Mouse (Mus musculus) Patski (cell line): ENCODE measurements around the gene Glrx3. TPM values are rescaled to one million over a fixed set of nuclear protein-coding genes. Genes with fewer than 3 reads are reported as not detected.

Source experiments
- ATAC-seq: fragments of 100-300 bp; one replicate; pipeline ENCODE4 v1.8.0; 2021
- CTCF ChIA-PET: fragments of 350-600 bp; sonication (Branson Sonifier 250); formaldehyde crosslinking; loops from one replicate; lab custom pipeline; 2022; ENCODE audit warnings: inconsistent platforms; lab: Charles Lee
- POLR2A ChIA-PET: fragments of 350-600 bp; sonication (Branson Sonifier 250); formaldehyde crosslinking; loops from one replicate; lab custom pipeline; 2022; ENCODE audit warnings: antibody characterized with exemption, inconsistent platforms; lab: Charles Lee
- DNase-seq: peaks from one replicate; pipeline ENCODE4 v3.0.0-alpha.2; 2011; ENCODE audit warnings: low read depth, low spot score
- H3K27me3 ChIP-seq: fragments of 371-371 bp; one replicate; pipeline ENCODE4 v1.5.1; 2021
- CTCF ChIP-seq: fragments of 100-300 bp; IDR thresholded peaks from one replicate; pipeline ENCODE4 v1.5.1; 2021
- in situ Hi-C: fragments of 300-500 bp; cut with MboI; formaldehyde crosslinking; loops from 3 replicates; pipeline ENCODE4 v1.11.1; 2018; ENCODE audit warnings: low pct_unique_long_range_greater_than_20kb, mixed read lengths
- polyA plus RNA-seq: library from polyadenylated mRNA; unstranded; gene quantifications from one replicate; pipeline ENCODE4 v1.2.3, GENCODE M21; 2021

Gene Glrx3
- polyA plus RNA-seq, 1 experiment from 2014 or later: 133 TPM

DNA sequence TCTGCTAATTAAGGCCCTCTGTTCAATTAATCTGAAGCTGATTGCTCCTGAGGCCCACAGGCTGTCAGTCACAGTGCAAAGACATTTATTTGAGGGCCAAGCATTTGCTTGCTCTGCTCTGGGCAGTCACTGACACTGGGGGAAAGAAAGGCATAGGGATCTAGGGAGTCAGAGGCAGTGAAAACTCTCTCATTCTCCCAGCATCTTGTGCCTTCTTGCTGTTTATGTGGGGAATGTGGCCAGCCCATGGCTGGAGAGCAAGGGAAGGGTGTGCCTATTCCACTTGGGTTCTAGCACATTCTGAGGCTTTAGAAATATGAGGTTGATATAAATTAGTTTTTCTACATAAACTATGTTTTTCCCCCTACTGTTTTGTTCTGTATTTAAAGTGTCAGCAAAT lies 80.2 kb downstream of the Glrx3 start:
- DNase-seq (no peak), ATAC-seq (no peak)
- ChIA-PET CTCF (no interaction called here), POLR2A (no interaction called here)
- no peak for TF ChIP-seq CTCF
- in situ Hi-C loops: no loop called here
- no peaks in the 10 kb centered on the region for H3K27me3 ChIP-seq

GRCm38 (mm10) chr7:137518028-137518576 lies 80.7 kb downstream of the Glrx3 start:
- POLR2A ChIA-PET: no interaction called here
- DNase-seq (no peak), ATAC-seq (no peak)
- in situ Hi-C loops: no loop called here
- no peak for TF ChIP-seq CTCF
- H3K27me3 ChIP-seq: no peaks in the 10 kb centered on the region
- CTCF ChIA-PET: no interaction called here

Other genes with a start within 250 kb of the Glrx3 start
- gene Ebf3, start 123.2 kb upstream of the Glrx3 start, polyA plus RNA-seq: 0.86 TPM
- gene 9430038I01Rik, start 26.9 kb upstream of the Glrx3 start, polyA plus RNA-seq: 8.0 TPM